Mouse (Mus musculus) forebrain, embryonic 10.5 days (tissue): ENCODE results near the gene Dip2b. TPM values are rescaled to one million over a fixed set of nuclear protein-coding genes. Genes with fewer than 3 reads are reported as not detected.
A peak's percentile ranks its signal among the peaks of the same experiment; 100 is the strongest.

Experiments
- DNase-seq: peaks from one replicate; pipeline ENCODE4 v3.0.0-alpha.2; 2017; ENCODE audit warnings: low spot score; ENCODE audit errors: extremely low spot score
- H3K27ac ChIP-seq: fragments of 300-500 bp; sonication (generic); 2 replicates; pipeline ENCODE4 v1.5.1; 2016; ENCODE audit warnings: mild to moderate bottlenecking
- H3K27me3 ChIP-seq: fragments of 300-500 bp; sonication (generic); 2 replicates; pipeline ENCODE4 v1.6.1; 2016; ENCODE audit warnings: mild to moderate bottlenecking; ENCODE audit not compliant: poor library complexity, severe bottlenecking
- H3K36me3 ChIP-seq: fragments of 300-500 bp; sonication (generic); replicated peaks from 2 replicates; pipeline ENCODE4 v1.6.1; 2016; ENCODE audit warnings: mild to moderate bottlenecking, moderate library complexity
- H3K4me1 ChIP-seq: fragments of 300-500 bp; sonication (generic); 2 replicates; pipeline ENCODE4 v1.6.1; 2016
- H3K4me3 ChIP-seq: fragments of 300-500 bp; sonication (generic); 2 replicates; pipeline ENCODE4 v1.5.1; 2016; ENCODE audit warnings: mild to moderate bottlenecking, moderate library complexity
- H3K9me3 ChIP-seq: fragments of 300-500 bp; sonication (generic); 2 replicates; pipeline ENCODE4 v1.6.1; 2016; ENCODE audit warnings: mild to moderate bottlenecking, moderate library complexity
- WGBS: fragments of 180-500 bp; shearing (Covaris S2); methylation state at CpG from one replicate; pipeline ENCODE4 v1.1.7; 2016; 5-methylcytosine and 5-hydroxymethylcytosine counted together
- polyA plus RNA-seq: library from polyadenylated mRNA; unstranded; fragments of >200 nt; fragmentation: Nextera tagmentation; extraction: Ambion mirVana; gene quantifications from 2 replicates; pipeline ENCODE4 v1.2.1, GENCODE M21; 2016

Dip2b gene
- polyA plus RNA-seq, 1 experiment from 2014 or later = 17.4 TPM

- Histone ChIP-seq H3K4me3 (no peak overlapping the region), H3K27ac (no peak overlapping the region), H3K36me3 (peaks cover 7% of the 10 kb centered on the region), H3K9me3 (no peaks in the 10 kb centered on the region), H3K4me1 (peaks cover 31% of the 10 kb centered on the region), H3K27me3 (no peaks in the 10 kb centered on the region)
- WGBS = 86% methylated on average over 6 of the region's 6 CpGs
- DNase-seq = no peak
Measured at GRCm38 (mm10) chr15:100125245-100125644, 86.8 kb downstream of the Dip2b start.

- H3K9me3 ChIP-seq = no peaks in the 10 kb centered on the region
- H3K4me3 ChIP-seq = no peak overlapping the region
- no peaks in the 10 kb centered on the region for H3K27me3 ChIP-seq
- peaks cover 8% of the 10 kb centered on the region for H3K36me3 ChIP-seq
- WGBS = 23% methylated on average over 11 of the region's 11 CpGs
- peak; percentile 72 for DNase-seq
- peaks cover 31% of the 10 kb centered on the region for H3K4me1 ChIP-seq
- peak overlapping the region; percentile 44; the same call in 1 of the 2 replicates for H3K27ac ChIP-seq
Measured at GRCm38 (mm10) chr15:100126456-100127107, 88.1 kb downstream of the Dip2b start.

- 69% methylated on average over 7 of the region's 7 CpGs for WGBS
- Histone ChIP-seq H3K4me1 (peaks cover 18% of the 10 kb centered on the region), H3K36me3 (peaks cover 27% of the 10 kb centered on the region), H3K27me3 (no peaks in the 10 kb centered on the region), H3K4me3 (no peak overlapping the region), H3K27ac (no peak overlapping the region), H3K9me3 (no peaks in the 10 kb centered on the region)
- DNase-seq = no peak
Measured at GRCm38 (mm10) chr15:100129151-100129790, 90.8 kb downstream of the Dip2b start.

GRCm38 (mm10) chr15:100139665-100140064 is 101.2 kb downstream of the Dip2b start:
- Histone ChIP-seq H3K27ac (no peak overlapping the region), H3K4me3 (no peak overlapping the region), H3K9me3 (no peaks in the 10 kb centered on the region), H3K36me3 (peaks cover 46% of the 10 kb centered on the region), H3K4me1 (peaks cover 1% of the 10 kb centered on the region; the same call in 1 of the 2 replicates), H3K27me3 (no peaks in the 10 kb centered on the region)
- WGBS = 91% methylated on average over 5 of the region's 5 CpGs
- no peak for DNase-seq

GRCm38 (mm10) chr15:100140428-100140827 is 102.0 kb downstream of the Dip2b start:
- no peak overlapping the region for H3K4me3 ChIP-seq
- DNase-seq = no peak
- no peak overlapping the region for H3K27ac ChIP-seq
- H3K27me3 ChIP-seq = no peaks in the 10 kb centered on the region
- H3K36me3 ChIP-seq = peaks cover 38% of the 10 kb centered on the region
- H3K4me1 ChIP-seq = peaks cover 9% of the 10 kb centered on the region
- no peaks in the 10 kb centered on the region for H3K9me3 ChIP-seq
- WGBS = 85% methylated on average over 4 of the region's 4 CpGs

- no peaks in the 10 kb centered on the region for H3K27me3 ChIP-seq
- no peaks in the 10 kb centered on the region for H3K9me3 ChIP-seq
- no peak overlapping the region for H3K4me3 ChIP-seq
- no peak overlapping the region for H3K27ac ChIP-seq
- peaks cover 23% of the 10 kb centered on the region for H3K36me3 ChIP-seq
- H3K4me1 ChIP-seq = peaks cover 15% of the 10 kb centered on the region
- 89% methylated on average over 11 of the region's 11 CpGs for WGBS
- no peak for DNase-seq
Measured at GRCm38 (mm10) chr15:100143091-100143801, 104.8 kb downstream of the Dip2b start.

- Histone ChIP-seq H3K4me3 (no peak overlapping the region), H3K9me3 (no peaks in the 10 kb centered on the region), H3K27ac (no peak overlapping the region), H3K4me1 (peaks cover 18% of the 10 kb centered on the region), H3K27me3 (no peaks in the 10 kb centered on the region), H3K36me3 (peaks cover 17% of the 10 kb centered on the region)
- WGBS = 84% methylated on average over 15 of the region's 15 CpGs
- DNase-seq = no peak
Measured at GRCm38 (mm10) chr15:100144854-100145824, 106.7 kb downstream of the Dip2b start.

GRCm38 (mm10) chr15:100145917-100146316 is 107.5 kb downstream of the Dip2b start:
- 92% methylated on average over 3 of the region's 3 CpGs for WGBS
- H3K4me1 ChIP-seq = peaks cover 18% of the 10 kb centered on the region
- DNase-seq = no peak
- H3K4me3 ChIP-seq = no peak overlapping the region
- H3K36me3 ChIP-seq = peaks cover 22% of the 10 kb centered on the region
- no peak overlapping the region; the same call in 1 of the 2 replicates for H3K27ac ChIP-seq
- H3K9me3 ChIP-seq = no peaks in the 10 kb centered on the region
- no peaks in the 10 kb centered on the region for H3K27me3 ChIP-seq

GRCm38 (mm10) chr15:100150593-100150992 is 112.1 kb downstream of the Dip2b start:
- H3K27ac ChIP-seq = no peak overlapping the region
- no peak overlapping the region for H3K4me3 ChIP-seq
- WGBS = 84% methylated on average over 4 of the region's 4 CpGs
- peaks cover 8% of the 10 kb centered on the region for H3K4me1 ChIP-seq
- H3K9me3 ChIP-seq = no peaks in the 10 kb centered on the region
- peaks cover 46% of the 10 kb centered on the region for H3K36me3 ChIP-seq
- DNase-seq = no peak
- H3K27me3 ChIP-seq = no peaks in the 10 kb centered on the region

GRCm38 (mm10) chr15:100152321-100152720 is 113.9 kb downstream of the Dip2b start:
- no peaks in the 10 kb centered on the region for H3K27me3 ChIP-seq
- no peak overlapping the region for H3K27ac ChIP-seq
- WGBS = 91% methylated on average over 3 of the region's 3 CpGs
- peaks cover 64% of the 10 kb centered on the region for H3K36me3 ChIP-seq
- no peaks in the 10 kb centered on the region for H3K9me3 ChIP-seq
- no peak overlapping the region for H3K4me3 ChIP-seq
- no peak for DNase-seq
- H3K4me1 ChIP-seq = 0 out of 2 replicates have a peak, but pooled peaks cover 4% of the 10 kb centered on the region

- H3K36me3 ChIP-seq = peaks cover 71% of the 10 kb centered on the region
- WGBS = 92% methylated on average over 3 of the region's 3 CpGs
Measured at GRCm38 (mm10) chr15:100153024-100153423, 114.6 kb downstream of the Dip2b start.

GRCm38 (mm10) chr15:100156095-100156707 is 117.7 kb downstream of the Dip2b start:
- WGBS = 89% methylated on average over 4 of the region's 4 CpGs
- no peak overlapping the region for H3K4me3 ChIP-seq
- no peak overlapping the region for H3K27ac ChIP-seq
- no peaks in the 10 kb centered on the region for H3K4me1 ChIP-seq
- no peaks in the 10 kb centered on the region for H3K9me3 ChIP-seq
- H3K36me3 ChIP-seq = peaks cover 89% of the 10 kb centered on the region
- no peaks in the 10 kb centered on the region for H3K27me3 ChIP-seq
- no peak for DNase-seq

More at GRCm38 (mm10) chr15:100153024-100153423, 114.6 kb downstream of the Dip2b start:
- no peaks in the 10 kb centered on the region for H3K27me3 ChIP-seq
- no peak overlapping the region for H3K4me3 ChIP-seq
- H3K27ac ChIP-seq = no peak overlapping the region
- H3K4me1 ChIP-seq = 0 out of 2 replicates have a peak, but pooled peaks cover 4% of the 10 kb centered on the region
- no peaks in the 10 kb centered on the region for H3K9me3 ChIP-seq
- no peak for DNase-seq
